Mouse (Mus musculus) E14TG2a.4 (cell line): ENCODE data around the gene Lfng.

Experiments used
- CTCF ChIP-seq: conservative IDR thresholded peaks from 2 replicates; pipeline ENCODE4 v1.5.1; 2014; ENCODE audit warnings: low read length
- NANOG ChIP-seq: IDR thresholded peaks from 2 replicates; pipeline ENCODE4 v1.6.1; 2014; ENCODE audit warnings: borderline replicate concordance, low read length, mixed read lengths

DNA sequence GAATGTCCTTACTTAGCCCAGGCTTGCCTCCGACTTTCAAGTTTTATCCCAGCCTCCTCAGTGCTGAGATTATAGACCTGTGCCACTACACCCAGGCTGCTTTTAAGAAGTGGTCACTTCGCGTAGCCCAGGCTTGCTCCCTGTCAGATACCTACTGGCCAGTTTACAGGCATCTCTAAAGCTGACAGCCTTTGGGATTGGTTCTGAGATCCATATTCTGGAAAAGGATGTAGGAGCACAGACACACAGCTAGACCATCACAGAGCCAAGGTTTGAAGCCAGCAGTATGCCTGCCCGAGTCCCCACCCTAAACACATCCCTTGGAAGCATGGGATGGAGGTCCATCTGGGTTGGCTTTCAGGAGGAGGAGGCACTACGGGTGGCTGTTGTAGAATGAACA lies 39.4 kb upstream of the Lfng start:
- TF ChIP-seq CTCF (no peak), NANOG (no peak)
